Mouse (Mus musculus) kidney, embryonic 16.5 days (tissue): Measurements from ENCODE around the gene Slc44a1. TPM values are rescaled to one million over a fixed set of nuclear protein-coding genes. Genes with fewer than 3 reads are reported as not detected.

Source experiments
- ATAC-seq: fragments of 200-750 bp; cut with Nextera tagmentation; 2 replicates; pipeline ENCODE4 v1.8.0; 2017; ENCODE audit warnings: moderate TSS enrichment; ENCODE audit not compliant: low FRiP score, low TSS enrichment
- H3K27ac ChIP-seq: fragments of 300-500 bp; sonication (generic); 2 replicates; pipeline ENCODE4 v1.5.1; 2014; ENCODE audit warnings: low read length
- H3K27me3 ChIP-seq: fragments of 300-500 bp; sonication (generic); 2 replicates; pipeline ENCODE4 v1.6.1; 2014; ENCODE audit warnings: low read length, control low read depth, mixed read lengths; ENCODE audit not compliant: insufficient read depth
- H3K36me3 ChIP-seq: fragments of 300-500 bp; sonication (generic); 2 replicates; pipeline ENCODE4 v1.6.1; 2014; ENCODE audit warnings: low read length, control low read depth, mixed read lengths; ENCODE audit not compliant: insufficient read depth
- H3K4me1 ChIP-seq: fragments of 300-500 bp; sonication (generic); 2 replicates; pipeline ENCODE4 v1.6.1; 2014; ENCODE audit warnings: low read length, control low read depth, mixed read lengths; ENCODE audit not compliant: insufficient read depth
- H3K4me2 ChIP-seq: fragments of 300-500 bp; sonication (generic); replicated peaks from 2 replicates; pipeline ENCODE4 v1.6.1; 2014; ENCODE audit warnings: low read depth, low read length
- H3K4me3 ChIP-seq: fragments of 300-500 bp; sonication (generic); 2 replicates; pipeline ENCODE4 v1.5.1; 2014; ENCODE audit warnings: mild to moderate bottlenecking, low read length
- H3K9ac ChIP-seq: fragments of 300-500 bp; sonication (generic); replicated peaks from 2 replicates; pipeline ENCODE4 v1.6.1; 2014; ENCODE audit warnings: low read length
- H3K9me3 ChIP-seq: fragments of 300-500 bp; sonication (generic); 2 replicates; pipeline ENCODE4 v1.6.1; 2016; ENCODE audit warnings: low read length, control low read depth
- WGBS: fragments of 180-500 bp; shearing (Covaris S2); extraction: QIAGEN DNeasy Blood & Tissue Kit; methylation state at CpG from one replicate; pipeline ENCODE4 v1.1.7; 2014; 5-methylcytosine and 5-hydroxymethylcytosine counted together
- polyA plus RNA-seq: library from polyadenylated mRNA; unstranded; fragments of >200 nt; fragmentation: Nextera tagmentation; extraction: Ambion mirVana; gene quantifications from 2 replicates; pipeline ENCODE4 v1.2.1, GENCODE M21; 2015

The Slc44a1 gene
- polyA plus RNA-seq, result 15.2 and 33.7 TPM in 2 replicates

GRCm38 (mm10) chr4:53440010-53440815, at the start of gene Slc44a1:
TSS of gene Slc44a1 (plus strand) at chr4:53440413.
- Histone ChIP-seq H3K27me3 (no peaks in the 10 kb centered on the region), H3K9ac (peak within 1 kb of the TSS; percentile 87), H3K4me3 (peak within 1 kb of the TSS; percentile 68), H3K4me1 (peaks cover 46% of the 10 kb centered on the region), H3K27ac (peak within 1 kb of the TSS; percentile 95), H3K4me2 (peak within 1 kb of the TSS; percentile 94), H3K36me3 (no peaks in the 10 kb centered on the region), H3K9me3 (no peaks in the 10 kb centered on the region)
- under 1% methylated on average over 69 of the region's 122 CpGs for WGBS
- ATAC-seq, result peak; percentile 97

GRCm38 (mm10) chr4:53395002-53395401, 45.2 kb upstream of the Slc44a1 start:
- no peak for ATAC-seq

GRCm38 (mm10) chr4:53396623-53397192, 43.5 kb upstream of the Slc44a1 start:
- Histone ChIP-seq H3K4me3 (no peak overlapping the region), H3K4me1 (0 out of 2 replicates have a peak, but pooled peaks cover 2% of the 10 kb centered on the region), H3K9me3 (no peaks in the 10 kb centered on the region), H3K4me2 (no peak overlapping the region), H3K9ac (no peak overlapping the region), H3K27me3 (no peaks in the 10 kb centered on the region), H3K36me3 (no peaks in the 10 kb centered on the region), H3K27ac (no peak overlapping the region)
- no peak for ATAC-seq
- WGBS, result 51% methylated on average over 11 of the region's 11 CpGs

More at GRCm38 (mm10) chr4:53395002-53395401, 45.2 kb upstream of the Slc44a1 start:
- Histone ChIP-seq H3K36me3 (no peaks in the 10 kb centered on the region), H3K4me1 (0 out of 2 replicates have a peak, but pooled peaks cover 2% of the 10 kb centered on the region), H3K9ac (no peak overlapping the region), H3K27me3 (no peaks in the 10 kb centered on the region), H3K4me3 (no peak overlapping the region), H3K4me2 (no peak overlapping the region), H3K9me3 (no peaks in the 10 kb centered on the region), H3K27ac (no peak overlapping the region)
- WGBS, result 70% methylated on average over 3 of the region's 3 CpGs

GRCm38 (mm10) chr4:53397280-53398117, 42.7 kb upstream of the Slc44a1 start:
- ATAC-seq, result no peak
- H3K4me3 ChIP-seq, result no peak overlapping the region
- H3K9me3 ChIP-seq, result no peaks in the 10 kb centered on the region
- no peaks in the 10 kb centered on the region for H3K27me3 ChIP-seq
- H3K27ac ChIP-seq, result no peak overlapping the region
- 0 out of 2 replicates have a peak, but pooled peaks cover 2% of the 10 kb centered on the region for H3K4me1 ChIP-seq
- H3K9ac ChIP-seq, result no peak overlapping the region
- H3K36me3 ChIP-seq, result no peaks in the 10 kb centered on the region
- WGBS, result 53% methylated on average over 4 of the region's 4 CpGs
- H3K4me2 ChIP-seq, result no peak overlapping the region

GRCm38 (mm10) chr4:53398561-53398960, 41.7 kb upstream of the Slc44a1 start:
- H3K27ac ChIP-seq, result no peak overlapping the region
- 66% methylated on average over 5 of the region's 5 CpGs for WGBS
- no peak for ATAC-seq

GRCm38 (mm10) chr4:53399428-53399827, 40.8 kb upstream of the Slc44a1 start:
- no peaks in the 10 kb centered on the region for H3K36me3 ChIP-seq
- H3K27me3 ChIP-seq, result no peaks in the 10 kb centered on the region
- no peak overlapping the region for H3K9ac ChIP-seq
- no peak for ATAC-seq
- no peak overlapping the region for H3K27ac ChIP-seq
- no peak overlapping the region for H3K4me3 ChIP-seq
- 0 out of 2 replicates have a peak, but pooled peaks cover 2% of the 10 kb centered on the region for H3K4me1 ChIP-seq
- WGBS, result 71% methylated on average over 1 of the region's 1 CpGs
- no peaks in the 10 kb centered on the region for H3K9me3 ChIP-seq
- H3K4me2 ChIP-seq, result no peak overlapping the region

More at GRCm38 (mm10) chr4:53398561-53398960, 41.7 kb upstream of the Slc44a1 start:
- Histone ChIP-seq H3K4me2 (no peak overlapping the region), H3K9me3 (no peaks in the 10 kb centered on the region), H3K4me3 (no peak overlapping the region), H3K27me3 (no peaks in the 10 kb centered on the region), H3K36me3 (no peaks in the 10 kb centered on the region), H3K9ac (no peak overlapping the region), H3K4me1 (0 out of 2 replicates have a peak, but pooled peaks cover 2% of the 10 kb centered on the region)

GRCm38 (mm10) chr4:53403386-53403785, 36.8 kb upstream of the Slc44a1 start:
- no peak overlapping the region for H3K9ac ChIP-seq
- no peaks in the 10 kb centered on the region for H3K9me3 ChIP-seq
- no peak overlapping the region for H3K4me3 ChIP-seq
- H3K4me1 ChIP-seq, result no peaks in the 10 kb centered on the region
- H3K27ac ChIP-seq, result no peak overlapping the region
- no peak overlapping the region for H3K4me2 ChIP-seq
- no peaks in the 10 kb centered on the region for H3K36me3 ChIP-seq
- WGBS, result 90% methylated on average over 12 of the region's 12 CpGs
- no peak for ATAC-seq
- no peaks in the 10 kb centered on the region for H3K27me3 ChIP-seq

- no peaks in the 10 kb centered on the region for H3K9me3 ChIP-seq
- 92% methylated on average over 6 of the region's 6 CpGs for WGBS
- no peak for ATAC-seq
These were observed 35.7 kb upstream of the Slc44a1 start for GRCm38 (mm10) chr4:53404431-53404925.

GRCm38 (mm10) chr4:53406866-53407265, 33.3 kb upstream of the Slc44a1 start:
- no peaks in the 10 kb centered on the region for H3K9me3 ChIP-seq
- H3K9ac ChIP-seq, result no peak overlapping the region
- 0 out of 2 replicates have a peak, but pooled peaks cover 6% of the 10 kb centered on the region for H3K4me1 ChIP-seq
- no peak overlapping the region for H3K27ac ChIP-seq
- no peaks in the 10 kb centered on the region for H3K36me3 ChIP-seq
- no peak overlapping the region for H3K4me2 ChIP-seq
- no peaks in the 10 kb centered on the region for H3K27me3 ChIP-seq
- no peak overlapping the region for H3K4me3 ChIP-seq
- ATAC-seq, result no peak

More at GRCm38 (mm10) chr4:53404431-53404925, 35.7 kb upstream of the Slc44a1 start:
- Histone ChIP-seq H3K36me3 (no peaks in the 10 kb centered on the region), H3K27me3 (no peaks in the 10 kb centered on the region), H3K4me2 (no peak overlapping the region), H3K4me1 (0 out of 2 replicates have a peak, but pooled peaks cover under 1% of the 10 kb centered on the region), H3K9ac (no peak overlapping the region), H3K4me3 (no peak overlapping the region), H3K27ac (no peak overlapping the region)
